Mouse (Mus musculus) kidney, adult 18-20 months (tissue): ENCODE data around the gene H2-M3.
"Not testable (repeated sequence)": the region's sequence is repeated elsewhere in the genome, so short reads cannot be mapped to it uniquely, and the experiment has no call there.

Experiments used
- DNase-seq: peaks from one replicate; pipeline ENCODE4 v3.0.0; 2021

H2-M3 gene

GRCm38 (mm10) chr17:37270058-37270701 lies at the start of gene H2-M3:
H2-M3 (plus strand) TSS chr17:37270220.
- DNase-seq: peak; percentile 93

GRCm38 (mm10) chr17:37221879-37222278 lies 48.1 kb upstream of the H2-M3 start:
- DNase-seq: no peak

- DNase-seq: not testable (repeated sequence)
These were observed 32.8 kb upstream of the H2-M3 start, which contains the start of gene Olfr97 for GRCm38 (mm10) chr17:37237230-37237629. Olfr97 (minus strand) TSS chr17:37237330.

- no peak for DNase-seq
These were observed 27.8 kb upstream of the H2-M3 start for GRCm38 (mm10) chr17:37242198-37242597.

GRCm38 (mm10) chr17:37246715-37247114 lies 23.3 kb upstream of the H2-M3 start:
- DNase-seq: peak; percentile 9

GRCm38 (mm10) chr17:37249460-37249859 lies 20.6 kb upstream of the H2-M3 start:
- no peak for DNase-seq

GRCm38 (mm10) chr17:37250544-37250943 lies 19.5 kb upstream of the H2-M3 start:
- DNase-seq: peak; percentile 16

- no peak for DNase-seq
These were observed 6.4 kb upstream of the H2-M3 start, which contains the start of gene Olfr98 for GRCm38 (mm10) chr17:37263626-37264025. Olfr98 (minus strand) TSS chr17:37263749.

GRCm38 (mm10) chr17:37270702-37271092 lies 677 bp downstream of the H2-M3 start:
- DNase-seq: peak; percentile 63

- no peak for DNase-seq
These were observed 5.7 kb downstream of the H2-M3 start for GRCm38 (mm10) chr17:37275626-37276248.

- DNase-seq: no peak
These were observed 6.6 kb downstream of the H2-M3 start for GRCm38 (mm10) chr17:37276573-37276972.

- no peak for DNase-seq
These were observed 10.3 kb downstream of the H2-M3 start for GRCm38 (mm10) chr17:37280331-37280730.

- DNase-seq: no peak
These were observed 13.3 kb downstream of the H2-M3 start, which contains the start of gene Olfr99 for GRCm38 (mm10) chr17:37283360-37283759. Olfr99 (minus strand) TSS chr17:37283460.

GRCm38 (mm10) chr17:37304213-37304612 lies 34.2 kb downstream of the H2-M3 start, which contains the start of gene Olfr101:
Olfr101 (minus strand) TSS chr17:37304313.
- no peak for DNase-seq

- DNase-seq: no peak
These were observed 38.5 kb downstream of the H2-M3 start for GRCm38 (mm10) chr17:37308483-37308882.

- DNase-seq: no peak
These were observed 40.2 kb downstream of the H2-M3 start for GRCm38 (mm10) chr17:37310146-37310699.

- DNase-seq: no peak
These were observed 46.9 kb downstream of the H2-M3 start, which contains the start of gene Olfr102 for GRCm38 (mm10) chr17:37316954-37317353. Olfr102 (minus strand) TSS chr17:37317054.
